Mouse (Mus musculus): ENCODE results near the gene Pde3a.

GRCm38 (mm10) chr6:141474223-141474622 is 225.2 kb downstream of the Pde3a start:
- TF ChIP-seq CTCF (IDR thresholded peaks at IDR 0.05; ENCODE audit: low read depth, low read length): no peak
- TF ChIP-seq POLR2A (IDR thresholded peaks at IDR 0.05; ENCODE audit: extremely low read depth, insufficient read depth, low read length): no peak

All from liver, adult 2 months (tissue).